Comparison of ENCODE assay signal across 10 mouse cellular contexts in the genomic region with DNA sequence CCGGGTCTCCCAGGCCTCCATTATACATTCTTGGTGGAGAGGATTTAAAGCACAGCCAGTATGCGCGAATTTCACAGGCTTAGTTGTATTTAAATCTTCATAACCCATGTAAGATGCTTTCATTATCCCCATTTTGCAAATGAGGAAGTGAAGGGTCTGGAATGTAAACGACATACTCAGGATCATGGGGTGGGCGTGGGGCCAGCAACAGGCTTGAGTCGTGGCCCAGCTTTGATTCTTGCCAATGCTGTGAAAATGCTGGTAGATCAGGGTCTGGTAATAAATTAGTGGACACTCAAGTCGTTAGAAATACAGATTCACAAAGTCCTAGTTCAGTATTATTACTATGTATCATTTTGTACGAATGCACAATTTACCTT.
A peak's percentile ranks its signal among the peaks of the same experiment; 100 is the strongest.
DNase-seq lines count a peak whose midpoint lies in the region; ATAC-seq lines count a peak whose summit lies in the region.
"Had no signal": no experiment of that assay in that cellular context is flagged by ENCODE, and none has a peak within 500 bp of the region (broad histone marks: within the 10 kb centered on the region; RNA-seq: fewer than 3 reads in every experiment).

No protein-coding gene starts in this region.

- peaks cover 21% of the 10 kb centered on the region for H3K27me3 ChIP-seq in heart, embryonic 10.5 days (ENCODE audit: insufficient read depth, poor library complexity, severe bottlenecking)
- H3K27me3 ChIP-seq in embryonic facial prominence, embryonic 10.5 days (replicated peaks; ENCODE audit: low read depth, poor library complexity, severe bottlenecking): peaks cover 4% of the 10 kb centered on the region; the same call in 1 of the 2 replicates
- H3K27me3 ChIP-seq in limb, embryonic 12.5 days: peaks cover 16% of the 10 kb centered on the region

- DNase-seq in heart, embryonic 10.5 days (ENCODE audit: low spot score): no peak
- no peak for DNase-seq in heart, adult 8-10 months (ENCODE audit: low spot score)
- peak; percentile 10 for DNase-seq in 416B (ENCODE audit: low read depth)
- no peak for DNase-seq in embryonic facial prominence, embryonic 10.5 days (ENCODE audit: low spot score)
- no peak for DNase-seq in left cerebral cortex, postnatal 25 days (ENCODE audit: low spot score in 2 of 2)
- DNase-seq: spleen, adult 18-20 months had no signal

- H3K4me3 ChIP-seq in heart, embryonic 10.5 days: 0 out of 2 replicates have a peak overlapping the region, but pooled peaks have one; percentile 29
- no peak overlapping the region for H3K4me3 ChIP-seq in embryonic facial prominence, embryonic 10.5 days
- no peak overlapping the region for H3K4me3 ChIP-seq in limb, embryonic 12.5 days (replicated peaks)

- intact Hi-C loops in left cerebral cortex, postnatal 25 days (cut with DNase I): no loop called here

- peaks cover 15% of the 10 kb centered on the region for H3K4me1 ChIP-seq in heart, embryonic 10.5 days
- peaks cover 24% of the 10 kb centered on the region for H3K4me1 ChIP-seq in embryonic facial prominence, embryonic 10.5 days
- peaks cover 15% of the 10 kb centered on the region for H3K4me1 ChIP-seq in limb, embryonic 12.5 days (replicated peaks)

- 54% methylated on average over 8 of the region's 8 CpGs for WGBS in heart, embryonic 10.5 days
- WGBS in embryonic facial prominence, embryonic 10.5 days: 64% methylated on average over 8 of the region's 8 CpGs
- WGBS in limb, embryonic 12.5 days: 60% methylated on average over 8 of the region's 8 CpGs

- no peak for ATAC-seq in limb, embryonic 12.5 days (ENCODE audit: insufficient number of reproducible peaks, insufficient read depth, low FRiP score, low TSS enrichment, low read depth)
- ATAC-seq in activated CD4-positive, CD25-positive, alpha-beta regulatory T cell, adult 4 months: no peak
- ATAC-seq in monocyte, adult 5-6 weeks (replicated peaks; ENCODE audit: insufficient number of reproducible peaks, low FRiP score, low TSS enrichment, poor library complexity, severe bottlenecking): no peak

- H3K9ac ChIP-seq in limb, embryonic 12.5 days (replicated peaks): no peak overlapping the region

- peak overlapping the region; percentile 30; the same call in 1 of the 2 replicates for H3K4me2 ChIP-seq in limb, embryonic 12.5 days

- H3K36me3 ChIP-seq in heart, embryonic 10.5 days: no peaks in the 10 kb centered on the region
- H3K36me3 ChIP-seq in embryonic facial prominence, embryonic 10.5 days (replicated peaks): no peaks in the 10 kb centered on the region
- no peaks in the 10 kb centered on the region for H3K36me3 ChIP-seq in limb, embryonic 12.5 days
- H3K36me3 ChIP-seq: G1E had no signal

- peak overlapping the region; percentile 74 for H3K27ac ChIP-seq in heart, embryonic 10.5 days
- peak overlapping the region; percentile 70 for H3K27ac ChIP-seq in embryonic facial prominence, embryonic 10.5 days (replicated peaks)
- peak overlapping the region; percentile 75; the same call in 1 of the 2 replicates for H3K27ac ChIP-seq in limb, embryonic 12.5 days

- no peaks in the 10 kb centered on the region for H3K9me3 ChIP-seq in heart, embryonic 10.5 days
- H3K9me3 ChIP-seq in embryonic facial prominence, embryonic 10.5 days: no peaks in the 10 kb centered on the region
- no peaks in the 10 kb centered on the region for H3K9me3 ChIP-seq in limb, embryonic 12.5 days
